Mouse (Mus musculus) CD4-positive, CD25-positive, alpha-beta regulatory T cell, adult 2 months (primary cell): ENCODE results near the gene Hist2h2be.
"Not testable (repeated sequence)": the region's sequence is repeated elsewhere in the genome, so short reads cannot be mapped to it uniquely, and the experiment has no call there.

Source experiments
- DNase-seq: peaks from one replicate; pipeline ENCODE4 v3.0.0-alpha.2; 2012; ENCODE audit warnings: low read depth, low spot score

Hist2h2be gene

GRCm38 (mm10) chr3:96220765-96221639, at the start of gene Hist2h2be, which contains the start of gene Hist2h2ac:
Gene Hist2h2be, plus strand, starts transcription at chr3:96221119.
Gene Hist2h2ac, minus strand, starts transcription at chr3:96220880.
- DNase-seq: peak; percentile 91

GRCm38 (mm10) chr3:96171583-96172196, 49.2 kb upstream of the Hist2h2be start:
- no peak for DNase-seq

DNA sequence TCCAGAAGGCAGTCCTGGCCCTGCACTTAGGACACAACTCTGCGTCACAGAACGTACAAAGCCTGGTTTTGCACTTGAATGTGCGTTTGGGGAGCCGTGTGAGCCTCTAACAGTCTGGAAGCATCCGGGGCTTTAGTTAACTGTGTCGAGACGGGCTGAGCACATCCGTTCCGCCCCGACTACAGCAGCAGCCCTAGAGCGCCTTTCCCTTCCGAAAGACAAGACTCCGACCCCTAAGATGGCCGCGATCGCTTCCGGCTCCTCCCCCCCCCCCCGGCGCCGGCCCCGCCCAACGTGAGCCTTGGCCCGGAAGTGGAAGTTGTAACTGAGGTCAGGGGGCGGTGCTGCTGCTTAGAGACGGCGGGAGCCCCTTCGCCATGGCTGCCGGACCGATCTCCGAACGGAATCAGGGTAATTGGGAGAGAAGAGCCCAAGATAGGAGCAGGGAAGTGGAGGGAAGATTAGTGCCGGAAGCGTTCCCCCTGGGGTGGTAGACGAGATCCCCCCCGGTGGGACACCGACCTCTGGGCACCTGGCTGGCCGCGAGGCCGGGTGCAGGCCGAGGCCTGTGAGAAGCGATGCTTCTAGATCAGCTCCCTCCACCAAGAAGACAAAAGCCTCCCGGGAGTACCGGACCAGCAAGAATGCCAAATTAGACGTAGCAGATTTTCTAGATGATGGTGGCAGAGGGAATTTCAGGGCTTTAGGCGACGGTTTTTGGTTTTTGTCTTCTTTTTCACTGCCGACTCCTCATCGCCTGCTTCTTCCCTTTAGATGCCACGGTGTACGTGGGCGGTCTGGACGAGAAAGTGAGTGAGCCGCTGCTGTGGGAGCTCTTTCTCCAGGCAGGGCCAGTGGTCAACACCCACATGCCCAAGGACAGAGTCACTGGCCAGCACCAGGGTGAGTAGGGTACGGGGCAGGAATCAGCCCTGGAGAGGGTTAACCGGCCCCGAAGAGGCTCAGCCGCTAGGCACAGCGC, 48.4 kb upstream of the Hist2h2be start, which contains the start of gene Sf3b4:
Gene Sf3b4, plus strand, starts transcription at position 136 of the 982 bp plus-strand sequence.
- DNase-seq: peak; percentile 96

DNA sequence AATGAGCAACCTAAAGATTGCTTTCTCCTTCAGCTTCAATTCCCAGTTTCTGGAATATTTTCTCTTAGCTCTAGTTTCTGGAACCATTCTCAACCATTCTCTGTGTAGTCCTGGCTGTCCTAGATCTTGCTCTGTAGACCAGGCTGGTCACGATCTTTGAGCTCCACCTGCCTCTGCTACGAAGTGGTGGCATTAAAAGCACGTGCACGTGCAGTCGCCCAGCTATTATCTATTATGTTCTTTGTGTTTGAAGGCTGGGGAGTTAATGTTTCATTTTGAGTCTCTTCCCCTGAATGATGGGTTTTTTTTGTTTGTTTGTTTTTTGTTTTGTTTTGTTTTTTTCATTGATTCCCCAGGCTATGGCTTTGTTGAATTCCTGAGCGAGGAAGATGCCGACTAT, 47.7 kb upstream of the Hist2h2be start:
- DNase-seq: no peak

DNA sequence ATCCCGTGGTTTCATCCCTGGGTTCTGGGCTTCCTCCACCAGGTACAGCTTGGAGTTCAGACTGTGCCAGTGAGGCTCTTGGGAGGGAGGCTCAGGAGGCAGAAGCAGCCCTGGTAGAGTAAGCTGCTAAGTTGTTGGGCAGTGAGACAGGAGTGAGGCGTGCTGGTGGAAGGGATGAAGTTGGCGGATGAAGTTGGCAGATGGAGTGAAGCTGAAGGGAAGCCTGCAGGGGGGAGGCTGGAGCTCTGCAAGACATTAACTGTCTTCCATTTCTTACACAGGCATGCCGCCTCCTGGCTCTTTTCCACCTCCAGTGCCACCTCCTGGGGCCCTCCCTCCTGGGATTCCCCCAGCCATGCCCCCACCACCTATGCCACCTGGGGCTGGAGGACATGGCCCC, 46.9 kb upstream of the Hist2h2be start:
- not testable (repeated sequence) for DNase-seq

- no peak for DNase-seq
These were observed 45.7 kb upstream of the Hist2h2be start for GRCm38 (mm10) chr3:96175251-96175650.

DNA sequence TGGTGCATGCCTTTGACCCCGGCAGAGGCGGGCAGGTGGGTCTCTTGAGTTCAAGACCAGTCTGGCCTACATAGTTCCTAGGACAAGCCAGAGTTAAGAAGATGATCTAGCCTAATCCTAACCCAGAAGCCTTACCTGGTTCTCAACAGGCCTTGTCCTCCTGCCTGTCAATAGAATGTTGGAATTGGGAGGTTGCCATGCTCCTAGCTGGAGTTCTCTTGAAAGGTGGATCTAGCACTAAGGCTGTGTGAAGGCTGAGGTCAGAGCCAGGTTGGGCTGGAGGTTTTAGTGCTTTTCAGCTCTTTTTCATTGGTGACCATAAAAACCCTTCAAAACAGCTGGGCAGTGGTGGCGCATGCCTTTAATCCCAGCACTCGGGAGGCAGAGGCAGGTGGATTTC, 42.5 kb upstream of the Hist2h2be start:
- DNase-seq: no peak

- DNase-seq: no peak
These were observed 42.0 kb upstream of the Hist2h2be start for GRCm38 (mm10) chr3:96178902-96179301.

DNA sequence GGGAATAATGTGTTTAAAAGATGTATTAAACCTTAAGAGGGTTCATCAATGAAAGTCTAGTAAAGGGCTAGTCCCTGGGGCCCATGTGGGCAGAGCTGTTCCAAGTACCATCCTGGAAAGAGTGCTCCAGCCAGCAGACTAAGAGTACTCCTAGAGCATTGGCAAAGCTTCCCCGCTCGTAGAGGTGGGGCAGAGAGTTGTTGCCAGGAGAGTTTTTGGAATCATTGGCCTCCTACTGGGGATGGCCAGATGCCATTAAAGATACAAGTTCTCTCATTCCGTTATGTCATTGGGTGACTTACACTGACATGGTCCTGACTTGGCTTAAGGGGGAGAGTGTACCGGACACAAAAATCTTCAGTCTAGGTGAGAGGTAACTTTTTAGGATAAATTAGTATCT, 41.4 kb upstream of the Hist2h2be start:
- no peak for DNase-seq

GRCm38 (mm10) chr3:96180727-96181477, 40.0 kb upstream of the Hist2h2be start, which contains the start of gene Sv2a:
Gene Sv2a, plus strand, starts transcription at chr3:96181151.
- peak; percentile 71 for DNase-seq

DNA sequence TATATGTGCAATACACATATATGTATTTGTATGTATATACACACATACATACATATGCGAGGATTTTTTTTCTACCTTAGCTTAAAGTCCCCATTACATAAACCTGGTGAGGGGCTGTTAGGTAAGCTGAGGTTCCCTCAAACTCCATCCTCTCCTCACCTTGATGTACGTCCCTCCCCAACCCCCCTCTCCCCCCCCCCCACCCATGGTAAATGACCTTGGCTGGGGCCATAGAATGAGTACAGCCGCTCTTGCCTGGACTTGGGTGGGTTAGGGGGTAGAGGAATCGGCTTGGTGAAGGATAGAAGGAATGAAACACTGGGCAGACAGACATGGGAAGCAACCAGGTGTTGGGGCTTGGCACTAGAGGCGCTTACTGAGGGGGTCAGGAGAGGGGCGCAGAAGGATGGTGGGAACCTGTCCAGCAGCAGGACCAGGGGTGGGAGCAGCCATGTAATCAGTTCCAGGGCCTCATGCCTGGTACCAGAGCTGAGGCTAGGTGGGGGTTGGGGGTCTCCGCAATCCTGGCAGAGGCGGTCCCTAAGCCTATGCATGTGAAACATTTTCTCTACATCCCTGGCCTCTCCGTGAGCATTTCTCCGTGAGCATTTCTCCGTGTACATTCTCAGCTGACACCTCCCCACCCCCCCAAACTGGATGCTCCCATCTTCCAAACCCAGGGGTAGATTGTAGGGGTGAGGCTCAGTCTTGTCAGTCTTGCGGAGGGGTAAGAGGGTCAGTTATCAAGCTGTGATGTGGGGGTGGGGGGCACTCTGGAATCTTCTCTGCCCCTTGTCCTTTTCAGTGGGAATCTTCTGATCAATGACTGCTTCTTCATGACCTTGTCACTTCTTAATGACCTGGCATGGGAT, 39.2 kb upstream of the Hist2h2be start:
- no peak for DNase-seq

GRCm38 (mm10) chr3:96182382-96182776, 38.5 kb upstream of the Hist2h2be start:
- no peak for DNase-seq

GRCm38 (mm10) chr3:96192977-96193376, 27.9 kb upstream of the Hist2h2be start:
- DNase-seq: no peak

- peak; percentile 63 for DNase-seq
These were observed 26.0 kb upstream of the Hist2h2be start for GRCm38 (mm10) chr3:96194966-96195365.

DNA sequence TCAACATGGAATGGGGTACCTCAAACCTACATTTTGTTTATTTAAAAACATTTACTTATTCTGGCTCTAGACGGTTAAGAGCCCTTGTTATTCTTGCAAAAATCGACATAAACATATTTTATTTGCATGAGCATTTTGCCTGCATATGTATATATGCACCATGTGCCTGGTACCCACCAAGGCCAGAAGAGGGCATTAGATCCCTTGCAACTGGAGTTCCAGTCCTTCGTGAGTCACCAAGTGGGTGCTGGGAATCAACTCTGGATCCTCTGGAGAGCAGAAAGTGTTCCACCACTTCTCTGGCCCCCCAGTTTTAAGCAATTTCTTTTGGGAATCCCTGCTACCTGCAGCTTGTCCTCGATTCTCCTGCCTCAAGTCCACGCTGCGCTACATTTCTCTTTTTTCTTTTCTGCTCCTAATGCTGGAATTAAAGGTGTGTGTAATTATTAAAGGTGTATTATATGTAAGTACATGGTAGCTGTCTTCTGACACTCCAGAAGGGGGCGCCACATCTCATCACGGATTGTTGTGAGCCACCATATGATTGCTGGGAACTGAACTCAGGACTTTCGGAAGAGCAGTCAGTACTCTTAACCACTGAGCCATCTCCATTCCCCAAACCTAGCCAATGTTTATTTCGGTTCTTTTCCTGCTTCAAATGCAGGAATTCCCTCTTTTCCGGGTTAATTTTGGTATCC, 25.2 kb upstream of the Hist2h2be start:
- peak; percentile 26 for DNase-seq

GRCm38 (mm10) chr3:96196437-96197128, 24.3 kb upstream of the Hist2h2be start:
- peak; percentile 14 for DNase-seq

DNA sequence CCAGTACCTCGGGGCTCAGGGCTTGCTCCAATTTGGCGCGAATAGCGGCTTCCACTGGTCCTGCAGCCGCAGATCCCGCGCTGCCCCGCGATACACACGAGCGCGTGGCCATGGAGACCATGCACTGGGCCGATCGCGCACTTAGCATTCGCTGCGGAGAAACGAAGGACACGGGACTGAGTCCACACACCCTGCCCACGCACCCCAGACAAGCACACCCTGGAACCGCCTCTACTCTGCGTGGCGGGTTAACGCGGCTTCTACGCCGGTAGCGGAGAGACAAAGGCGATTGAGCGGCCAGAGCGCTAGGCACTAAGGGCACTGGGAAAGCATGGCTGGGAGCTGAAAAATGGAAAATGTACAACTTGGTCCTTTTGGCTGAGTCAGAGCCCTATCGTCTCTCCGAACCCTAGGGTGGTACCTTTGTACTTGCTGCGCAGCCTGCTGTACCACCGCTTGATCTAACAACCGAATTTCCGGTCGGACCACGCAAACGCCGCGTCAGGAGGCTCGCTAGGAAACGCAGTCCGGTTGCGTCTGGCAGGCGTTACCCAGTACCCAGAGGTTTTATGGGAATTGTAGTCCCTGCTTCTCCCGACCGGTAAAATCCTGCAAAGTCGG, 23.7 kb upstream of the Hist2h2be start:
- peak; percentile 91 for DNase-seq

GRCm38 (mm10) chr3:96198181-96198580, 22.7 kb upstream of the Hist2h2be start:
- peak; percentile 85 for DNase-seq
